13 mouse cellular contexts compared by ENCODE assay signal in the genomic region with DNA sequence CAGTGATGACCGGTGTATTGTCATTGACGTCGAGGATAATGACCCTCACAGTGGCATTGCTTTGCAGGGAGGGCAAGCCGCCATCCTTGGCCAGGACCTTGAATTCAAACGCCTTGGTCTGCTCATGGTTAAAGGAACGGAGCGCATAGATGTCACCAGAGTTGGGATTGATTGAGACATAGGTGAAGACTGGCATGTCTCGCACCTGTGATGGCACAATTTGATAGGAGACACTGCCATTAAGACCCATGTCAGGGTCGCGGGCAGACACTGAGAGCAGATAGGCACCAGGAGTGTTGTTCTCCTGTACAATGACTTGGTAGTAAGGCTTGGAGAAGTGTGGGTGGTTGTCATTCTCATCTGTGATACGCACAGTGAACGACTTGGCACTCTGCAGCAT. TPM values are rescaled to one million over a fixed set of nuclear protein-coding genes. Genes with fewer than 3 reads are reported as not detected.
DNase-seq lines count a peak whose midpoint lies in the region; ATAC-seq and TF ChIP-seq lines count a peak whose summit lies in the region.
"Had no signal": no experiment of that assay in that cellular context is flagged by ENCODE, and none has a peak within 500 bp of the region (broad histone marks: within the 10 kb centered on the region; RNA-seq: fewer than 3 reads in every experiment).

No protein-coding gene starts in this region.

- ATAC-seq in forebrain, embryonic 13.5 days = no peak
- no peak for ATAC-seq in limb, embryonic 14.5 days (ENCODE audit: low FRiP score, low read depth)
- ATAC-seq in stomach, embryonic 15.5 days (ENCODE audit: insufficient read depth, low FRiP score, low read depth) = no peak

- H3K27me3 ChIP-seq in forebrain, embryonic 13.5 days = no peaks in the 10 kb centered on the region
- peaks cover 7% of the 10 kb centered on the region for H3K27me3 ChIP-seq in limb, embryonic 14.5 days (ENCODE audit: control insufficient read depth, insufficient read depth, low read length)
- 0 out of 2 replicates have a peak, but pooled peaks cover 3% of the 10 kb centered on the region for H3K27me3 ChIP-seq in stomach, embryonic 15.5 days (replicated peaks)
- H3K27me3 ChIP-seq: CH12.LX had no signal

- no peaks in the 10 kb centered on the region for H3K9me3 ChIP-seq in forebrain, embryonic 13.5 days (replicated peaks)
- no peaks in the 10 kb centered on the region for H3K9me3 ChIP-seq in limb, embryonic 14.5 days (ENCODE audit: control insufficient read depth, low read length)
- H3K9me3 ChIP-seq in stomach, embryonic 15.5 days = no peaks in the 10 kb centered on the region

- no peak for DNase-seq in layer of hippocampus, adult 2 months (ENCODE audit: low spot score in 2 of 2)
- no peak for DNase-seq in layer of hippocampus, postnatal 25 days (ENCODE audit: extremely low spot score in 1 of 2, low spot score in 1 of 2)
- no peak for DNase-seq in limb, embryonic 14.5 days (ENCODE audit: low spot score)
- DNase-seq in ovary, postnatal 36 days (ENCODE audit: low spot score) = no peak
- DNase-seq in liver = no peak
- no peak for DNase-seq in thymus, postnatal 10 days (ENCODE audit: low spot score in 2 of 2)
- DNase-seq: kidney, adult 18-20 months; liver, embryonic 13.5 days; right cerebral cortex, postnatal 25 days; thymus, adult 18-20 months had no signal

- H3K36me3 ChIP-seq in forebrain, embryonic 13.5 days (ENCODE audit: poor library complexity, severe bottlenecking) = no peaks in the 10 kb centered on the region
- H3K36me3 ChIP-seq in limb, embryonic 14.5 days (ENCODE audit: control insufficient read depth, insufficient read depth, low read length) = no peaks in the 10 kb centered on the region
- no peaks in the 10 kb centered on the region for H3K36me3 ChIP-seq in stomach, embryonic 15.5 days
- H3K36me3 ChIP-seq: liver, embryonic 13.5 days had no signal

- H3K4me1 ChIP-seq in forebrain, embryonic 13.5 days = peaks cover 22% of the 10 kb centered on the region
- 0 out of 2 replicates have a peak, but pooled peaks cover 4% of the 10 kb centered on the region for H3K4me1 ChIP-seq in limb, embryonic 14.5 days (ENCODE audit: control insufficient read depth, insufficient read depth, low read length)
- 0 out of 2 replicates have a peak, but pooled peaks cover 3% of the 10 kb centered on the region for H3K4me1 ChIP-seq in stomach, embryonic 15.5 days
- H3K4me1 ChIP-seq: liver, embryonic 13.5 days had no signal

- no peak for TF ChIP-seq POLR2A in limb, embryonic 14.5 days (IDR thresholded peaks at IDR 0.05; ENCODE audit: borderline replicate concordance, extremely low read depth, insufficient read depth, insufficient read length)

- 31% methylated on average over 12 of the region's 12 CpGs for WGBS in forebrain, embryonic 13.5 days
- WGBS in limb, embryonic 14.5 days = 46% methylated on average over 12 of the region's 12 CpGs
- 54% methylated on average over 12 of the region's 12 CpGs for WGBS in stomach, embryonic 15.5 days

- H3K27ac ChIP-seq in layer of hippocampus, adult 2 months = peak overlapping the region; percentile 86
- H3K27ac ChIP-seq in forebrain, embryonic 13.5 days = no peak overlapping the region
- H3K27ac ChIP-seq in limb, embryonic 14.5 days (replicated peaks; ENCODE audit: low read depth, low read length) = no peak overlapping the region
- no peak overlapping the region for H3K27ac ChIP-seq in stomach, embryonic 15.5 days
- H3K27ac ChIP-seq: liver, embryonic 13.5 days had no signal

- H3K4me3 ChIP-seq in layer of hippocampus, adult 2 months = peak overlapping the region; percentile 71
- H3K4me3 ChIP-seq in forebrain, embryonic 13.5 days = peak overlapping the region; percentile 56
- peak overlapping the region; percentile 49 for H3K4me3 ChIP-seq in limb, embryonic 14.5 days (replicated peaks; ENCODE audit: low read length)
- 0 out of 2 replicates have a peak overlapping the region, but pooled peaks have one; percentile 52 for H3K4me3 ChIP-seq in stomach, embryonic 15.5 days (replicated peaks)
- H3K4me3 ChIP-seq: liver, embryonic 13.5 days had no signal

- peak overlapping the region; percentile 70 for H3K4me2 ChIP-seq in forebrain, embryonic 13.5 days
- peak overlapping the region; percentile 67 for H3K4me2 ChIP-seq in limb, embryonic 14.5 days (replicated peaks; ENCODE audit: low read depth, low read length, severe bottlenecking)
- 0 out of 2 replicates have a peak overlapping the region, but pooled peaks have one; percentile 74 for H3K4me2 ChIP-seq in stomach, embryonic 15.5 days
- H3K4me2 ChIP-seq: liver, embryonic 13.5 days had no signal

- H3K9ac ChIP-seq in forebrain, embryonic 13.5 days = peak overlapping the region; percentile 77
- H3K9ac ChIP-seq in limb, embryonic 14.5 days (ENCODE audit: low read depth, low read length, severe bottlenecking) = no peak overlapping the region
- no peak overlapping the region for H3K9ac ChIP-seq in stomach, embryonic 15.5 days
- H3K9ac ChIP-seq: liver, embryonic 13.5 days had no signal

- no peak for TF ChIP-seq CTCF in layer of hippocampus, adult 2 months (conservative IDR thresholded peaks at IDR 0.05)

RNA-seq across cellular contexts. Expression of a gene that starts 3.2 kb away (rescaled TPM):
- total RNA-seq in layer of hippocampus, adult 2 months (2021) = 10 to 100 TPM; 67.1 to 80.2 TPM
- total RNA-seq in layer of hippocampus, postnatal 25 days (2021) = 10 to 100 TPM; 68.2 to 71.4 TPM
- 16.2 and 19.2 TPM in 2 replicates for polyA plus RNA-seq in forebrain, embryonic 13.5 days (2015; fragmentation: Nextera tagmentation; extraction: Ambion mirVana)
- 5.0 and 5.7 TPM in 2 replicates for polyA plus RNA-seq in limb, embryonic 14.5 days (2012; rRNA removed)
- polyA plus RNA-seq in limb, embryonic 14.5 days (2014; fragmentation: Nextera tagmentation; extraction: Ambion mirVana) = 7.6 and 10.7 TPM in 2 replicates
- 3.4 and 3.7 TPM in 2 replicates for polyA plus RNA-seq in stomach, embryonic 15.5 days (2015; fragmentation: Nextera tagmentation; extraction: Ambion mirVana)
- total RNA-seq: CH12.LX had no signal
